Mouse (Mus musculus) C2C12 (cell line): Measurements from ENCODE around the gene Gm42688. TPM values are rescaled to one million over a fixed set of nuclear protein-coding genes. Genes with fewer than 3 reads are reported as not detected.
"Not testable (repeated sequence)": the region's sequence is repeated elsewhere in the genome, so short reads cannot be mapped to it uniquely, and the experiment has no call there.

Experiments used
- H3K27me3 ChIP-seq: one replicate; pipeline ENCODE4 v1.6.1; 2011; ENCODE audit not compliant: control insufficient read depth, insufficient read depth, insufficient read length
- H3K36me3 ChIP-seq: one replicate; pipeline ENCODE4 v1.6.1; 2011; ENCODE audit not compliant: control insufficient read depth, insufficient read depth
- H3K4me3 ChIP-seq: one replicate; pipeline ENCODE4 v1.5.1; 2011; ENCODE audit warnings: mild to moderate bottlenecking, control low read depth; ENCODE audit not compliant: poor library complexity, insufficient read depth, severe bottlenecking
- H3K79me2 ChIP-seq: one replicate; pipeline ENCODE4 v1.6.1; 2011; ENCODE audit not compliant: control insufficient read depth, insufficient read depth
- H3K79me3 ChIP-seq: one replicate; pipeline ENCODE4 v1.6.1; 2011; ENCODE audit warnings: low read depth, control low read depth
- H3ac ChIP-seq: one replicate; pipeline ENCODE3; 2011; ENCODE audit warnings: low read depth; ENCODE audit not compliant: control insufficient read depth, insufficient read length
- CEBPB ChIP-seq: IDR thresholded peaks from one replicate; pipeline ENCODE4 v1.6.1; 2011; ENCODE audit warnings: low read depth, mild to moderate bottlenecking, control low read depth, moderate library complexity
- CTCF ChIP-seq: IDR thresholded peaks from one replicate; pipeline ENCODE4 v1.5.1; 2011; ENCODE audit not compliant: control insufficient read depth, insufficient read depth, insufficient read length
- FOSL1 ChIP-seq: IDR thresholded peaks from one replicate; pipeline ENCODE4 v1.8.0; 2011; ENCODE audit warnings: mild to moderate bottlenecking, low read length; ENCODE audit not compliant: poor library complexity, insufficient read depth, severe bottlenecking
- MAX ChIP-seq: IDR thresholded peaks from one replicate; pipeline ENCODE4 v1.6.1; 2011; ENCODE audit warnings: mild to moderate bottlenecking, control low read depth
- MYOD1 ChIP-seq: IDR thresholded peaks from one replicate; pipeline ENCODE4 v1.6.1; 2011; ENCODE audit warnings: low read depth; ENCODE audit not compliant: control insufficient read depth, insufficient read length
- MYOG ChIP-seq: IDR thresholded peaks from one replicate; pipeline ENCODE4 v1.6.1; 2011; ENCODE audit not compliant: control insufficient read depth, insufficient read length; ENCODE audit errors: extremely low read depth
- USF1 ChIP-seq: IDR thresholded peaks from one replicate; pipeline ENCODE4 v1.6.1; 2011; ENCODE audit warnings: low read depth, mild to moderate bottlenecking, control low read depth, moderate library complexity
- microRNA-seq: library from miRNA; unstranded; fragments of <30 nt; microRNA quantifications from one replicate; pipeline ENCODE4, GENCODE M21; 2019; ENCODE audit warnings: borderline microRNAs expressed
- polyA plus RNA-seq: library from polyadenylated mRNA; unstranded; fragments of >200 nt; fragmentation: generic; extraction: Trizol; gene quantifications from one replicate; pipeline ENCODE4 v1.2.1, GENCODE M21; 2012; ENCODE audit warnings: missing spikeins

The Gm42688 gene
- polyA plus RNA-seq, 1 experiment: 0.98 TPM

DNA sequence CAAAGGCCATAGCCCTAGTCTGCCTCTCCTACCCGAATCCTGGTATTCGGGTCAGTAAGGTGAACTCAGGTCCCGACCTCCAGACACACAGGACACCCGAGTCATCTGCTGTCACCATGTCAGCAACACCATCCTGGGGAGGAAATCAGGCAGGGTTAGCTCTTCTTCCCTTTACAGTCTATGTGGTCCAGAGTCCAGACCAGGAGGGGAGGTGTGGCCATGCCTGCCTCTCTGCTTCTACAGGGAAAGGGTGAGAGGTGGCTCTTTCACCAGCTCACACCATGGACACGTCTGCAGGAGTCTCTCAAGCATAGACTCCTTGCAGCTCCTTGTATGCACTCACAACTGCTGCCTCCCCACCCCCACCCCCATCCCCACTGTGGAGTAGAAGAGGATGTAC is 52.1 kb downstream of the Gm42688 start:
- H3K27me3 ChIP-seq: no peaks in the 10 kb centered on the region
- TF ChIP-seq CEBPB: no peak
- no peak for TF ChIP-seq MYOG
- no peak for TF ChIP-seq CTCF
- TF ChIP-seq MYOD1: no peak
- TF ChIP-seq USF1: no peak
- TF ChIP-seq FOSL1: no peak
- peaks cover 23% of the 10 kb centered on the region for H3K36me3 ChIP-seq
- H3K4me3 ChIP-seq: no peak overlapping the region
- peaks cover 2% of the 10 kb centered on the region for H3K79me3 ChIP-seq
- H3K79me2 ChIP-seq: no peaks in the 10 kb centered on the region
- no peak overlapping the region for H3ac ChIP-seq

DNA sequence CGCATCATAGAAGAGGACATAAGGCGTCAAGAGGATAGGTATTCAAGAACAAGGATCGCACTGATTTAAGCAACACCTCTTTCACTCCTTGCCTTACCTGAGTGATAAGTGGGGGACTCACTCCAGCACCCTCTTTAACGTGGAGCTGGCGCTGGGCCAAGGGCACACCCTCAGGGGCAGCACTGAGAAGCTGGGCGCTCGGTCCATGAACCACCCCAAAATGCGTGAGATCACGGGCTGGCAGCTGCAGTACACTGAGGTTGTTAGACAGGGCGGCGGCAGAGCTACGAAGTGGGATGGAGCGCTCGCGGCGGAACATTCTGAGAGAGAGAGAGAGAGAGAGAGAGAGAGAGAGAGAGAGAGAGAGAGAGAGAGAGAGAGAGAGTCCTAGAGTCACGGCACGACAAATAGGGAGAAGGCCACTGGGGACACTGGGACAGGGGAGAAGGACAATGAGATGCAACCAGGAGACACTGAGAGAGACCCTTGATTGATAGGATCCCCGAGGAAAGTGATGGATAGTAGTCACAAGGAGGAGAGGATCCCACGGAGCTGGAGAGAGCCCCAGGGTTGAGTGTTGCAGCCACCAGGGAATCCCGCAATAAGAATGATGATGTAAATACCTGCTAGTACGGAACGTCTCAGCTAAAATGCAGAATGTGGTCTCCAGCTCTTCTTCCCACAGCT is 54.3 kb downstream of the Gm42688 start:
- no peak for TF ChIP-seq CEBPB
- TF ChIP-seq MAX: no peak
- TF ChIP-seq MYOD1: no peak
- no peak for TF ChIP-seq FOSL1
- Histone ChIP-seq H3K79me3 (peaks cover 2% of the 10 kb centered on the region), H3K79me2 (no peaks in the 10 kb centered on the region), H3K4me3 (peak overlapping the region; percentile 47), H3ac (peak overlapping the region; percentile 65), H3K27me3 (peaks cover under 1% of the 10 kb centered on the region), H3K36me3 (peaks cover 18% of the 10 kb centered on the region)

DNA sequence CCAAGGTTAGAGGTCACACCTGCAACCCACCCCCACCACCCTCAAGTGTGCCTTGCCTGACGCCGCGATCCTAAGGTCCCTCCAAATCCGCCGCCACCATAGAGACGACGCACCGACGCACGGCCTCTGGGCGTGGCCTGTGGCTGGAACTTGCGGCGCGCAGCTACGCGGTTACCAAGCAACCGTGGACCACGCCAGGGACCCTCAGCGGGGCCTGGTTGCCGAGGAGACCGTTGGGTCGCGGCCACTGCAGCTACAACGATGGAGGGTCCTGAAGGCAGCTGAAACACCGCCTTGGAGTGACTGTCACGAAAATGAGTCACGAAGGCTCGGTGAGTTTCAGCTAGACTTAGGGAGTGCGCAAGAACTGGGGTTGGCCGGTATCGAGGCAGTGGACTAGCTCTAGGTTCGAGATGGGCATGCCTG is 54.9 kb downstream of the Gm42688 start, which contains the start of the genes Wdr54 and 1700003E16Rik:
Wdr54 (minus strand) TSS at position 139 of the 426 bp plus-strand sequence.
1700003E16Rik (plus strand) TSS at position 146 of the 426 bp plus-strand sequence.
- Histone ChIP-seq H3K79me2 (no peaks in the 10 kb centered on the region), H3K79me3 (peaks cover 2% of the 10 kb centered on the region), H3K4me3 (peak within 1 kb of the TSS; percentile 47), H3K27me3 (peaks cover 6% of the 10 kb centered on the region), H3K36me3 (peaks cover 18% of the 10 kb centered on the region), H3ac (peak within 1 kb of the TSS; percentile 65)
- TF ChIP-seq MYOD1 (no peak), MAX (peak; percentile 48)

DNA sequence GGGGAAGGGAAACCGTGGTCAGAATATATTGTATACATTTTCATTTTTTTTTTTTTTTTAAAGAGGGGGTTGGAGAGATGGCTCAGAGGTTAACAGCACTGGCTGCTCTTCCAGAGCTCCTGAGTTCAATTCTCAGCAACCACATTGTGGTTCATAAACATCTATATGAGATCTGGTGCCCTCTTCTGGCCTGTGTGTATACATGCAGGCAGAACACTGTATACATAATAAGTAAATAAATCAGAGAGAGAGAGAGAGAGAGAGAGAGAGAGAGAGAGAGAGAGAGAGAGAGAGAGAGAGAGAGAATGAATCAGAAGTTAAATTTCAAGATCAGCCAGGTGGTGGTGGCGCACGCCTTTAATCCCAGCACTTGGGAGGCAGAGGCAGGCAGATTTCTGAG is 58.0 kb downstream of the Gm42688 start:
- H3ac ChIP-seq, H3K4me3 ChIP-seq, H3K79me3 ChIP-seq, H3K79me2 ChIP-seq, H3K36me3 ChIP-seq: not testable (repeated sequence)
- H3K27me3 ChIP-seq: peaks cover 11% of the 10 kb centered on the region

Small RNA genes lying within 50 kb of the gene (microRNA-seq; reads per million reads assigned to microRNA genes)
- not detected for gene Mir3470a

Other genes starting within 250 kb of the Gm42688 start
- gene Sema4f, start 161.8 kb upstream of the Gm42688 start, polyA plus RNA-seq: 0.23 TPM
- gene M1ap, start 154.7 kb upstream of the Gm42688 start, polyA plus RNA-seq: 2.4 TPM
- gene Dok1, start 68.1 kb upstream of the Gm42688 start, polyA plus RNA-seq: 80.8 TPM
- gene Loxl3, start 67.4 kb upstream of the Gm42688 start, polyA plus RNA-seq: 23.0 TPM
- gene Aup1, start 47.1 kb upstream of the Gm42688 start, polyA plus RNA-seq: 166 TPM
- 119 TPM for gene Htra2, start 46.3 kb upstream of the Gm42688 start, polyA plus RNA-seq
- 0.15 TPM for gene Dqx1, start 43.8 kb upstream of the Gm42688 start, polyA plus RNA-seq
- 0.19 TPM for gene Tlx2, start 31.3 kb upstream of the Gm42688 start, polyA plus RNA-seq
- 9.5 TPM for gene Pcgf1, start 23.7 kb upstream of the Gm42688 start, polyA plus RNA-seq
- gene Lbx2, start 15.2 kb upstream of the Gm42688 start, polyA plus RNA-seq: 0.11 TPM
- 0.75 TPM for gene Ccdc142, start within 50 bp of the Gm42688 start, polyA plus RNA-seq
- 145 TPM for gene Mrpl53, start 7.4 kb downstream of the Gm42688 start, polyA plus RNA-seq
- 32.5 TPM for gene Mogs, start 13.9 kb downstream of the Gm42688 start, polyA plus RNA-seq
- 82.4 TPM for gene Wbp1, start 19.9 kb downstream of the Gm42688 start, polyA plus RNA-seq
- 33.6 TPM for gene Ino80b, start 23.8 kb downstream of the Gm42688 start, polyA plus RNA-seq
- gene Rtkn, start 33.8 kb downstream of the Gm42688 start, polyA plus RNA-seq: 42.1 TPM
- 9.5 TPM for gene Wdr54, start 54.8 kb downstream of the Gm42688 start, polyA plus RNA-seq
- gene 1700003E16Rik, start 54.8 kb downstream of the Gm42688 start, polyA plus RNA-seq: 1.1 TPM
- 83.0 TPM for gene Dctn1, start 64.3 kb downstream of the Gm42688 start, polyA plus RNA-seq
- 0.04 TPM for gene Slc4a5, start 118.2 kb downstream of the Gm42688 start, polyA plus RNA-seq
- gene Mthfd2, start 224.3 kb downstream of the Gm42688 start, polyA plus RNA-seq: 120 TPM
- gene Mob1a, start 224.4 kb downstream of the Gm42688 start, polyA plus RNA-seq: 30.8 TPM
- gene Bola3, start 247.5 kb downstream of the Gm42688 start, polyA plus RNA-seq: 111 TPM